Mouse (Mus musculus) brain, embryonic 14.5 days (tissue): Measurements from ENCODE around the gene Mitd1.

Source experiments
- CTCF ChIP-seq: fragments of 200-500 bp; IDR thresholded peaks from 2 replicates; pipeline ENCODE4 v1.5.1; 2012; ENCODE audit warnings: inconsistent platforms, mild to moderate bottlenecking, moderate library complexity, borderline replicate concordance; ENCODE audit not compliant: insufficient read depth, insufficient read length; ENCODE audit errors: extremely low read depth
- POLR2A ChIP-seq: fragments of 200-500 bp; IDR thresholded peaks from 2 replicates; pipeline ENCODE4 v1.6.1; 2012; ENCODE audit warnings: mild to moderate bottlenecking, inconsistent platforms, borderline replicate concordance; ENCODE audit not compliant: poor library complexity, insufficient read depth, insufficient read length, severe bottlenecking; ENCODE audit errors: extremely low read depth

GRCm38 (mm10) chr1:37869362-37869761 is 20.8 kb downstream of the Mitd1 start:
- TF ChIP-seq CTCF (no peak), POLR2A (no peak)
